8 mouse cellular contexts compared by ENCODE assay signal in the genomic region with DNA sequence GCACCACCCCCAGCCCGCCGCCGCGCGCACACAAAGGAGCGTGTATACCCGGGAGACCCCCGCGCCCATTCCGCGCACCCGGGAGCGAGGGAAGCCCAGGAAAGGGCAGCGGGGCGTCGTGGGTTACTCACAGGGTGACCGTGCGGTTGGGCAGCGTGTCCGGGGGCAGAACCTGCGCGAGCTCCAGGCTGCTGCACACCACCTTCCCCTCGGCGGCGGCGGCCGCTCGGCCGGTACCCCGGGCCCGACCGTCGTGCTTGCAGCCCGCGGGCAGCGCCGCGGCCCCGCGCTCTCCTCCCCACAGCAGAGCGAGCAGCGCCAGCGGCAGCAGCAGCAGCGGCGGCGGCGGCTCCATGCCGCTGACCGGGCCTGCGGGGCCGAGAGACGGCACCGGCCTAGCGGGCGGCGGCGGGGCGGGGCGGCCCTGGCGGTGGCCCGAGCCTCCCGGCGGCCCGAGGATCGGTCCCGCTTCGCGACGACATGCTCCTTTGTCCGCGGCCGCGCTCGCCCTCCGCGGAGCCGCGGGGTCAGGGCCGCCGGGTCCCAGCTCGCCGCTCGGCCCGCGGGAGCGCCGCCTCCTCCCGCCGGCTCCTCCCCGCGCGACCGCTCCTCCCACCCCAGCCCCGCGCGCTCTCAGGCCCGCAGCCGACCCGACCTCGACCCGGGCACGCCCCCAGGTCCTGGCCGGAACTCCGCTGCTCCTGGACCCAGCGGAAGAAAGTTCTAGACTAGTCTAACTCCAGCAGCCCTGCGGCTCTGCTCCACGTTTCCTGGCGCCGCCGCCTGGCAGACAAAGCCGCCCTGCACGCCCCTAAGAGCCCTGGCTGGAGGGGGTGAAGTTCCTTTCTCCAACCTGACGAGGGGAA. TPM values are rescaled to one million over a fixed set of nuclear protein-coding genes. Genes with fewer than 3 reads are reported as not detected.
DNase-seq lines count a peak whose midpoint lies in the region; ATAC-seq and TF ChIP-seq lines count a peak whose summit lies in the region.

A gene (minus strand): TSS at position 586 of the 866 bp plus-strand sequence.

- peak; percentile 99 for ATAC-seq in Patski

- intact Hi-C loops in heart, postnatal 36 days (cut with DNase I), result loop anchor here (2.0 to 5.0 kb wide), 3 partner anchors 26 to 159 kb away; no protein-coding TSS in a partner anchor

- DNase-seq in Patski (ENCODE audit: low read depth, low spot score), result no peak
- peak; percentile 33 to 62 for DNase-seq in cerebellum, adult 18-20 months
- DNase-seq in forelimb bud, embryonic 11.5 days (ENCODE audit: low read depth, low spot score), result peak; percentile 72
- DNase-seq in heart, postnatal 36 days, result peak; percentile 83 to 87
- DNase-seq in layer of hippocampus, adult 8-10 months (ENCODE audit: low spot score in 2 of 2), result no peak
- DNase-seq in lung, postnatal 10 days, result peak; percentile 88
- DNase-seq in retina, postnatal 1 day, result peak; percentile 84
- peak; percentile 64 to 83 for DNase-seq in urinary bladder, postnatal 36 days (ENCODE audit: low spot score in 2 of 2)

- POLR2A ChIA-PET in Patski (lab: Charles Lee), result interaction anchor here (0.6 to 1.3 kb wide), 3 partner anchors 7 to 24 kb away, joined by 3 to 5 read pairs (median 3); no protein-coding TSS in a partner anchor

- in situ Hi-C loops in Patski (cut with MboI; ENCODE audit: low pct_unique_long_range_greater_than_20kb), result no loop called here

- CTCF ChIA-PET in Patski (lab: Charles Lee), result interaction anchor here (0.8 to 1.7 kb wide), 4 partner anchors 11 to 82 kb away, joined by 3 to 5 read pairs (median 4); no protein-coding TSS in a partner anchor

- no peaks in the 10 kb centered on the region for H3K27me3 ChIP-seq in Patski

- peak; percentile 16 for TF ChIP-seq CTCF in Patski (IDR thresholded peaks at IDR 0.05)

RNA-seq across cellular contexts. Expression of the gene that starts here (rescaled TPM):
- 23.3 TPM for polyA plus RNA-seq in Patski (2021)
- total RNA-seq in heart, postnatal 36 days (2021), result 10 to 100 TPM; 22.1 to 22.5 TPM
- 10 to 100 TPM; 17.4 to 28.1 (median 20.3) TPM for total RNA-seq in layer of hippocampus, adult 8-10 months (2022)

Comparison
In these comparisons a context has a peak if more than half of its experiments do, and no peak if none do; other contexts are left out.
1. DNase-seq: peak in cerebellum, adult 18-20 months (2 of 2), forelimb bud, embryonic 11.5 days (single experiment), heart, postnatal 36 days (2 of 2), lung, postnatal 10 days (single experiment), retina, postnatal 1 day (single experiment) and urinary bladder, postnatal 36 days (2 of 2); none in Patski (single experiment) and layer of hippocampus, adult 8-10 months (0 of 2).